Mouse (Mus musculus): Measurements from ENCODE around the gene Scnn1a.

Gene Scnn1a

DNA sequence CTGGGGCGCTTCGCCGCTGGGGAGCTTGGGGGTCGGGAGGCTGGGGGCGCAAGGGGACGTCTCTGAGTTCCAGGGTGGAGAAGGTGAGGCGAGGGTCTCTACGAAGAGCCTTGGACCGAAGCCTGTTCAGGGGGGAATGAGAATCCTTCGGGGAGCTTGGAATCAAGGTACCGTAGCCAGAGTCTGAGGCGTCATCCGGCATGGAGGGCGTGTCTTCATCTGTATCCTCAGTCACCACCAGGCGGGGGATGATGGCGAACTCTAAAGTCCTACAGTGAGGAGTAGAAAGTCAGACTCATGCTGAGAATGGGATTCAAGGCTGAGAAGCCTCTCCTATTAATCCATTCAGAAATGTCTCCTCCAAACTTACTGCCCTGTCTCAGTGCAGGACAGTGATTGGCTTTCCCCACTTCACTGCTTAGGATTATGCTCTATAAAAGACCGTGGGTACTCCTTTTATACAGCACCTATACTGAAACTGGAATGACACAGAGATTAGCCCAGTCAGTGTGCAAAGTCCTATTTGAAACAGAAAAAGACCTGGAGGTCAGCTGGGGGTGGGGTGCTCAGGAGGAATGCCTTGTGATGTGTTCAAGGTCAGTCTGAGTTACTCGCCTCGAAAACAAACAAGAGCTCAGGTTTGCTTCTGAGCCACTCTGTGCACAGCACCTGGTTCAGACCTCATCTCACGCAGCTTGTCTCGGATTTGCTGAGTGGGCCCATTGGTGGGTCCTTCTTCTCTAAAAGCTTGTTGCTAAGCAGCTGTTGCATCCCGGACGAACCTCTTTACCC, 43.2 kb downstream of the Scnn1a start:
- DNase-seq, result no peak

DNA sequence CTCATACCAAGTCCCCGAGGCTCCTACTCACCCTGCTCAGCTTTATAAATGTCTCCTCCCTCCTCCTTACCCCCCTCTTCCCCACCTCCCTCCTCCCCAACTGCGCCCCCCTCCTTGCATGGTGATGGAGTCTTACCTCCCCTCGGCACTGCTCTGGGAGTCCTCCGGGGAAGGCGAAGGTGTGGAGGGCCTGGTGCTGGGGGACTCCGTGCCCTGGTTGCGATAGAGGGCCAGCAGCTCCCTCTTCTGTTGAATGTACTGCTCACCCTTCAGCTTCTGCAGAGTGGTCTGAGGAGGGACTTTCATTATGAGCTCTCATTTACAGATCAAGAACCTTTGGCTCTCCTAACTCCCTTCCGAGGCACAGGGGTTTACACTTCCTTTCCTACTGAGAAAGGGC, 44.0 kb downstream of the Scnn1a start:
- peak; percentile 68 for DNase-seq

- no peak for DNase-seq
Measured at GRCm38 (mm10) chr6:125365522-125365921, 45.1 kb downstream of the Scnn1a start.

DNA sequence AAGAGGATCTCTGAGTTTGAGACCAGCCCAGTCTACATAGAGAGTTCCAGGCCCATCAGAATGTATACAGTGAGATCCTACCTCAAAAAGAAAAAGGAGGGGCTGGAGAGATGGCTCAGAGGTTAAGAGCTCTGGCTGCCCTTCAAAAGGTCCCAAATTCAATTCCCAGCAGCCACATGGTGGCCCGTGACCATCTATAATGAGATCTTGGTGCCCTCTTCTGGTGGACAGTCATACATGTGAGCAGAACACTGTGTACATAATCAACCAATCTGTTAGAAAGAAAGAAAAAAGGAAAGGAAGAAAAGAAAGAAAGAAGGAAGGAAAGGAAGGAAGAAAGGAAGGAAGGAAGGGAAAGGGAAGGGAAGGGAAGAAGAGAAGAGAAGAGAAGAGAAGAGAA, 45.7 kb downstream of the Scnn1a start:
- no peak for DNase-seq

DNA sequence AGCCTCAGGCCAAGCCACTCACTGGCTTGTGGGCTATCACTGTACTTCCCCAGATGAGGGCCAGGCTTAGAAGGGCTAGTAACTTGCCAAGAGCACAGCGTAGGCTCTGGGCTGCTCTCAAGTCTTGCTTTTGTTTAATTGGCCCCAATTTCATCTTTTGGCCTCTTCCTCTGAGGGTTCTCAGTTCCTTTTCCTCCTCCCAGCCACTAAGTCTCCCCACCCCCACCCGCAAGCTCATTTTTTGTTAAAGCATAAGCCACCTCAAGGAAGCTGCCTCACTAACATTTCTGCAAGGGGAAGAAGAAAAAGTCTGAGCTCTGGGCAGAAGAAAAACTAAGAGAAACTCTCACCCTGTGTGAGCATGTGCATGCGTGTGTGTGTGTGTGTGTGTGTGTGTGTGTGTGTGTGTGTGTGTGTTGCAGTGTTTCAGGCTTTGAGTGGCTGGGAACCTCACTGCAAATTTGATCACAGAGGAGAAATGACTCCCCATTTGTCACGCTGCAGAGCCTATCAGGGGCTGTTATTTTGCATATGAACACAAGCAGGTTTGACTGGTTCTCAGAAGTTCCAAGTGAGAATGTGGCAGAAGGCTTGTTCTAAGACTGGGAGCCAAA, 47.4 kb downstream of the Scnn1a start:
- DNase-seq, result peak; percentile 47

GRCm38 (mm10) chr6:125377042-125377441, 56.6 kb downstream of the Scnn1a start:
- no peak for DNase-seq

DNA sequence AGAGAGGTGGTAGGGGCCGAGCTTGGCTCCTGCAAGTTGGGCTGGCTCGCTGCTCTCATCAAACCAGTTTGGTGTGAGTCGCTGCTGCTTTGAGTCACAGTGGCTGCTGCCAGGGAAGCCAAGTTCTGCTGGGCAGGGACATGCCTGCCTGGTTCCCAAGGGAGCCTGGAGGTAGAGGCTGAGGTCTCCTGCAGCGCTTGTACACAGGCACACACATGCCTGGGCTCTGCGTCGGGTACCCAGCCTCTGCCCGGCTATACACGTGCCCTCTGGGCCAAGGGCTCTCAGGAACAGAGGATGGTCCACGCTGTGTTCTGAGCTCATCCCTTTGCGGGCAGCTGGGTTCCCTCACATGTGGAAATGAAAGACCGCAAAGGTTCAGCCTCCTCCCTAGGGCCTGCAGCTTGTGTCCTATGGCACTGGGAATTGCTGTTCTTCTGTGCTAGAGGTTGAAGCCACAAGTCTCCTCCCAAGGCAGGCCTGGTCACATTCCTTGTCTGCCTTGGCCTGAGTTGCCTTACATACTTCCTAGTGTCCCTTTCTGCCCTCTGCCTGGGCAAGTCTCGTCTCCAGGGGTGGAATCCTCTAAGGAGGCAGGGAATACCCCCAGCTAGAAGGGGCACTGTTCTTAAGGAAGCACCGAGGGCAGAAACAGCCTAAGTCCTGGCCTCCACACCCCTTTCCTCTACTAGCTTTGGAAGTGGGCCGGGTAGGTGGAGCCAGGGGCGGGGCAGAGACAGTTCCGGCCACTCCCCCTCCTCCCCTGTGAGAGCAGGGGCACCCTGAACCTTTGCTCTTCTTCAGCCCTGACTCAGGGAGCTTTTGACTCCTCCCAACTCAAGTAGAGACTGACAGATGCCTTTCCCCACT, 57.4 kb downstream of the Scnn1a start:
- peak; percentile 89 for DNase-seq

GRCm38 (mm10) chr6:125378621-125379020, 58.2 kb downstream of the Scnn1a start:
- DNase-seq, result no peak

- no peak for DNase-seq
Measured at GRCm38 (mm10) chr6:125379781-125380180, 59.3 kb downstream of the Scnn1a start.

GRCm38 (mm10) chr6:125380372-125381360, 60.2 kb downstream of the Scnn1a start, which contains the start of gene Plekhg6:
Plekhg6 (minus strand) TSS chr6:125380793.
- peak; percentile 62 for DNase-seq

- no peak for DNase-seq
Measured at GRCm38 (mm10) chr6:125382024-125382423, 61.6 kb downstream of the Scnn1a start.

DNA sequence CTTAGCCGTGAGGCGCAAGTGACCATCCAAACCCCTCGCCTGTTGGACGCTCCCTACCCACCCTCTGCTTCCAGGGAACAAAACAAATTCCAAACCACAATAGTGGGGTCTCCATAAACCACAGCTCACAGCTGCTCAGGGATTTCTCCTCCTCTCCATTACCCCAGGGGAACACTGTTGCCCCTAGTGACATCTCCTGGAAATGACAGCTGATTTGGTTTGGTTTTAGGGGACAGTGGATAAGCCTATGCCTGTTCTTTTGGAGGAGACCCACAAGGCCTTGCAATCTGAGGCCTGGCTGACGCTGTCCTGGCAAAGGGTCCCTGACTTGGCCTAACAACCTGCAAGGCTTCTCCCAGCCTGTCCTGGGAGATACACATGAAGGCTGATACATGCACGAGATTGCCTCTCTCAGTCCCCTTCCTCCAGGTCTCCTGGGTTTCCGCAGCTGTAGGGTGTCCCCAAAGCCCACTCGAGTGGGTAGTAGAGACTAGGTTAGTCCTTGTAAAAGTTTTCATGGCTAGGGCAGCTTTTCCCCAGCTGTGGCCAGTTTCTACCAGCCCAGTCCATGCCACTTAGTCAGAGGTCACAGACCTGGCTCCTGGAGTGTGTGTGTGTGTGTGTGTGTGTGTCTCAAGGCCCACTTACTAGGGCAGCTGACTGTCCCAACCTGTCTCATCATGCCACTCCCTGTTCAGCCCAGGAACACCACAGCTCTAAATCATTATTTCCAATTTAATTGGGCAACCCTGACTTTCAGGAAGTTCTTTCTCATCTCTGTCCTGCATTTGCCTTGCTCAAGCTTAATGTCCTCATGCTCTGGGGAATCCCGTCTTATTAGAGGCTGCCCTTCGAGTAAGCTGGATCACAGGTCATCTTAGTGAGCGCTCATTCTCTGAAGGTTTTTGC, 64.9 kb downstream of the Scnn1a start:
- DNase-seq, result peak; percentile 63

DNA sequence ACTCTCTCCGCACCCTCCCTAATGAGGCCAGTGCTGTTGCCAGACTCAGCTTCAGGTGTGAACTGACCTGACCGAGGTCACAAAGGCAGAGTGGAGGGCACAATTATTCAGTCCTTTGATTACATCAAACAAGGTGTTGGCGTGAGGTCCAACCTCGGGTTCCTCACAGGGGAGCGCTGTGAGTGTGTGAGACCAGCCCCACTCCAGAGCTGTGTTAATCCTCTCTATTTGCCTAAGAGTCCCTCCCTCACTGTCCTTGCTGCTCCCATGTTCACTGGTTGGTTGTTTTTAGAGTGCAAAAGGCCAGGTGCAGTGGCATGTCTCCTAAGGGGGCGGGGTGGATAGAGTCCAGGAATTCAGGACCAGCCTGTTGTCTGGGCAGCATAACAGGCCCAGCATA, 65.6 kb downstream of the Scnn1a start:
- no peak for DNase-seq

- DNase-seq, result no peak
Measured at GRCm38 (mm10) chr6:125389853-125390252, 69.4 kb downstream of the Scnn1a start.

Measured in lung, postnatal 10 days (tissue).